Mouse (Mus musculus) gastrocnemius, postnatal 14 days (tissue): ENCODE results near the gene Cdca3. TPM values are rescaled to one million over a fixed set of nuclear protein-coding genes. Genes with fewer than 3 reads are reported as not detected.
A peak's percentile ranks its signal among the peaks of the same experiment; 100 is the strongest.
"Not testable (repeated sequence)": the region's sequence is repeated elsewhere in the genome, so short reads cannot be mapped to it uniquely, and the experiment has no call there.

Experiments
- DNase-seq: peaks from one replicate; pipeline ENCODE4 v3.0.0; 2021; ENCODE audit warnings: mixed read lengths
- intact Hi-C: fragments of 180-260 bp; cut with DNase I; formaldehyde crosslinking; loops from one replicate; pipeline ENCODE4 v1.15.1; 2025; ENCODE audit warnings: low total_unique reads
- total RNA-seq, 2 experiments: library from RNA; stranded (reverse); gene quantifications; 2 replicates each; pipeline ENCODE4 v1.2.3; 2021

Gene Cdca3
- total RNA-seq, 2 experiments from 2014 or later = 4.6 to 5.0 TPM

DNA sequence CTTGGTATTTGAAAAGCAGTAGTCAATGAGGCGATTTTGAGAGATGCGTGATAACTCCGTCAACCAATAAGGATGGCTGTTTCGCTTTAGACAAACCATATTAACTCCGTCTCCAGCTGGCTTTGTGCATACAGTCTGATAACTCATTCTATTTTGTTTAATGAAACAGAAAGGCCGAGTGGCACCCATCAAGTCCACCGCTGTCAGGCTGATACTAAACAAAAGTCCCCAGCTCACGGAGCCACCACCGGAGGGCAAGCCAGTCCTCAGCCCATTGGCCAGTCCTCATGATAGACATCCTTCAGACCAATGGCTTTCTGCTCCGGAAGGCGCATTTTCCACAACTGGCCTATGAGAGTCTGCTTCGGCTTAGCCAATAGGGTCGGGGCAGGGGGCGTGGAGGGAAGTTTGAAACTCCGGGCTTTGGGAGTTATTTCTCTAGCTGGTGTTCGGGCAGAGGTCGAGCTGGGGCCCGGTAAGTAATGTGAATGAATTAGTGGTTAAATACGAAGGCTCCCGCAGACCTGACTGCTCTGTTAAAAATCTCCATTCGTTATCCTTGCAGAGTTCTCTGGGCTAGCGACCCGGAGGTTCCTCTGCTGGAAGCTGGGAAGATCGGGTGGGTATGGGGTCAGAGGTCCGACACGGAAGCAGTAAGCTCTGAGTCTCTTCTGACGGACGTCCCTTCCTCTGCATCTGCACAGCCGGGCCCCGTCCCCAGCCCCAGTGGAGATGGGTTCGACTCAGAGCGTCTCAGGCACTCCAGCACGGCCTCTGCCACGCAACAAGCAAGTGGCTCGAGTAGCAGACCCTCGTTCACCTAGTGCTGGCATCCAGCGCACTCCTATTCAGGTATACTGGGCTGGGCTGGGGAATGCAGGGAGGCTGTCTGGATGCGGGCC is 703 bp downstream of the Cdca3 start:
- peak; percentile 91 for DNase-seq
- intact Hi-C loops = no loop called here

DNA sequence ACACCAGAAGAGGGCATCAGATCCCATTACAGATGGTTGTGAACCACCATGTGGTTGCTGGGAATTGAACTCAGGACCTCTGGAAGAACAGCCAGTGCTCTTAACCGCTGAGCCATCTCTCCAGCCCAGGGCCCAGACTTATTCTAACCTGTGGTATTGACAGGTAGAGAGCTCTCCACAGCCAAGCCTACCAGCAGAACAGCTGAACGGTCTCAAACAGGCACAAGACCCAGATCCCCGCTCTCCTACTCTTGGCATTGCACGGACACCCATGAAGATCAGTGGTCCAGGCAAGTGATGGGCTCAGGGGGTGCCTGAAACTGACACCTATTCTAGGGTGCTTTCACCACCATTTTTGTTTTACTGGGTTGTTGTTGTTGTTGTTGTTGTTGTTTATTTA is 1.9 kb downstream of the Cdca3 start:
- DNase-seq = not testable (repeated sequence)

DNA sequence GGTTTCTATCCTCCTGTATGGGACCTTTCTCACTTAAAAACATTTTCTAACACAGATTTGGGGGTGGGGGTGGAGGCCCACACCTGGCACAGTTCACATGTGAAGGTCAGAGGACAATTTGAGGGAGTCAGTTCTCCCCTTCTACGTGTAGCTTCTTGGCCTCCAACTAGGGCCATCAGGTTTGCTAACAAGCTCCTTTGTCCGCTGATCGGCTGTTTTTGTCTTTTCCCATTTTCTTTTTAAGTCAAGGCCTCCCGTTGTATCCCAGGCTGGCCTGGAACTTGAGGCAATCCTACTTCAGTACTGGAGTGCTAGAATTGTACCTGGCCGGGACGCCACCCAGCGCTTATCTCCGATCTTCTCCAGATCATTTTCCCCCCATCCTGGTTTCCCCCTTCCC is 2.3 kb downstream of the Cdca3 start:
- no peak for DNase-seq

More for the DNA sequence above, 1.9 kb downstream of the Cdca3 start:
- intact Hi-C loops = not testable (repeated sequence)

DNA sequence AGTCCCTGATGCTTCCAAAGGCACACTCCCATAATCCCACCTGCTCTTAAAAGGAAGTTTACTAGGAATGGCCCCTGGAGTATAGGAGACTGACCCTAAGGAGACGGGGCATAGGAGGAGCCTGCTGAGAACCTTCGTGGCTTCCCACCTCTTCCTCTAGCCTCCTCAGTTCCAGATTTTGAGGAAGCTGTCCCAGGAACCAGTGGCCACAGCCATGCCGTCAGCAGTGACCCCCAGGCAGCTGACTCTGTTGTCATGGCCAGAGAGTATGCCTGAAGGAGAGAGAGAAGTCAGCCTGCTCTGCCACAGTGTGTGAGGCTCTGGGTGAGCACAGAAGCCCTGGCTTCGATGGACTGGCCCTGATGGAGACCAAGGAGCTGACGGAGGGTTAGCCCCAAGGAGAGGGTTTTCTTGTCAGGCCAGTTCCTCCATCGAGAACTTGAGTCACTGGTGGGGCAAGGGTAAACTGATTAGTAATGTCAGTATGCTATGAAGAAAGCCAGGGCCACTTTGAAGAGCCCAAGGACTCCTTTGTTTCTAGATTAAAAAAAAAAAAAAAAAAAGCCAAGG is 5.2 kb downstream of the Cdca3 start:
- intact Hi-C loops = no loop called here
- no peak for DNase-seq

More for the DNA sequence above, 2.3 kb downstream of the Cdca3 start:
- intact Hi-C loops = no loop called here

DNA sequence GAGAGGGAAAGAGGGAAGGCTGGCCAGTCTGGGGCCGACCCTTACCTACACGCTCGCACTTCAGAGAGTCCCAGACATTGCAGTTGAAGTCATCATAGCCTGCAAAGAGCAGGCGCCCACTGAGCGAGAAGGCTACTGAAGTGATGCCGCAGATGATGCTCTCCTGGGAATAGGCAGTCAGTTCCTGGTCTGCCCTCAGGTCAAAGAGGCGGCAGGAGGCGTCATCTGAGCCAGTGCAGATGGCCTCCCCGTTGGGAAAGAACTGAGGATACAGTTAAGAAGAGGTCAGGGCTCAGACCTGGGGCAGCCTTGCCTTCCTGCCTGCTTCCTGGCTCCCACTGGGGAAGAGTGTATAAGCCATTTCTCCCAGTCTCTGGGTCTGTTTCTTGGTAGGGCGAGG is 6.2 kb downstream of the Cdca3 start:
- DNase-seq = no peak
- intact Hi-C loops = no loop called here

DNA sequence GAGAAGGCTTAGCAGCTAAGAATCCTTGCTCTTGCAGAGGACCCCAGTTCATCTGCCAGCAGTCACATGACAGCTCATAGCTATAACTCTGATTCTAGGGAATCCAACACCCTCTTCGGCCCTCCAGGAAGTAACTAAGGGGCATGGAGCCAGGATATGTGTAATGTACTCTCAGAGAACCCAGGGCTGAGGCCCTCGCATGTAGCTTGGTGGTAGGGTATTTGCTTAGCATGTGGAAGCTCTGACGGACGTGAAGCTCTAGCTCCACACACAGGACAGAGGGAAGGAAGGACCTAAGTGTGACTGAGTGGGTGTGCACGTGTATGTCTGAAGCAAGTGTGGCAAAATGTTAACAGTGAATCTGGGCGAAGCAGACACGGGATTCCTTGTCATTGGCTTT is 7.1 kb downstream of the Cdca3 start:
- intact Hi-C loops = no loop called here
- no peak for DNase-seq

DNA sequence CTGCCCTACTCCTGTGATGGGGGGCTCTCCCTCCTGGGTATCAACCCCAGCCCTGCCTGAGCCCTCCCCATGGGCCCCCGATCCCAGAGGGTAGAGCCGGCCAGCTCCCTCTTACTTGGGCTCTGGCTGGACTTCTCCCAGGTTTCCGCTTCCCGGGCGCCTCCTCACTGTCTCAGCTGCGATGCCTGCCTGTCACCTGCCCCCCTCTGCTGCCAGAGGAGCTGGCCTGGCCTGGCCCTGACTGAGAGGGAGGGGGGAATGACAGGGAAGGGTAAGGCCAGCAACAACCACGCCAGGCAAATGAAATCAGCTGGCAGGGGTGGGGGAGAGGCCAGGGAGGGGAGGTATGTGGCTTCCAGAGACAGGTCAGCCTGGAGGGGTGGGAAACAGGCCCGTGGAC is 10.5 kb downstream of the Cdca3 start:
- intact Hi-C loops = no loop called here

DNA sequence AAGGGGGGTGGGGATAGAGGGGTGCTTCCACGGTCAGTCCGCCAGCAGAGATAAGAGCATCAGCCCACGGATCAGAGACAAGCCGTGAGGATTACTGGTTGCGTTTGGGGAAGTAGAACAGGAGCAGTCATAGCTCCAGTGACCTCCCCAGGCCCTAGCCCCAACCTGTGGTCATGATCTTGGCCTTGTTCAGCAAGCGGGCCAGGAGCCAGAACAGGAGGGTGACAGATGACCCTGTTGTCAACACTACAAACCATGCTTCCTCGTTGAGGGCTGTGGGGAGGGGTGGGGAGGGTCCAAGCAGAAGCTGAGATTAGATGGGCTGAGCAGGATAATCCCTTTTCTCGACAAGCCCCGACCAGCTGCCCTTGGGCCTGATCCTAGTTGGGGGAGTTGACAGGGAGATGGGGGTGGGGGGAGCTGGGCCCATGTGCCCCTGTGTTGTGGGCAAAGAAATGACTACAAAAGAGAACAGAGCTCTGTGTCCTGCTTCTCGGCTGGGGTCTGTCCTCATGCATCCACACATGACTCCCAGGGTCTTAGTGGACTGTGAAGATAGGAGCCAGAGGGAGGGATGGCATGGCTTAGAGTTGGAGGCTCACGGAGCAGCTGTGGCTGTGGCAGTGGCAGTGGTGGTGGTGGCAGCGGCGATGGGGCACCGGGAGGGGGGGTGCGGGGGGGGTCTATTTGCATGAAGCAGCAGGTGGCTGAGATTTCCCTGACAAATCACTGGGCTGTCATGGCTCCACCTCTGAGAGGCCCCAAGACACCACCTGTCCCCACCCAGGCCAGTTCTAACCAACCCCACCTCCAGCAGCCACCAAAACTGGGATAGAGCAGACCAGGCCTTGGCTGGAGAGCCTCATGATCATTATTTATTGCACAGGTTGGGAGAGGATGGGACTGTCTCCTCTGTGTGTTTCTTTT is 11.2 kb downstream of the Cdca3 start, which contains the start of gene Gnb3:
Gene Gnb3, minus strand, starts transcription at position 35 of the 927 bp plus-strand sequence.
- no peak for DNase-seq

More for the DNA sequence above, 10.5 kb downstream of the Cdca3 start:
- peak; percentile 79 for DNase-seq

DNA sequence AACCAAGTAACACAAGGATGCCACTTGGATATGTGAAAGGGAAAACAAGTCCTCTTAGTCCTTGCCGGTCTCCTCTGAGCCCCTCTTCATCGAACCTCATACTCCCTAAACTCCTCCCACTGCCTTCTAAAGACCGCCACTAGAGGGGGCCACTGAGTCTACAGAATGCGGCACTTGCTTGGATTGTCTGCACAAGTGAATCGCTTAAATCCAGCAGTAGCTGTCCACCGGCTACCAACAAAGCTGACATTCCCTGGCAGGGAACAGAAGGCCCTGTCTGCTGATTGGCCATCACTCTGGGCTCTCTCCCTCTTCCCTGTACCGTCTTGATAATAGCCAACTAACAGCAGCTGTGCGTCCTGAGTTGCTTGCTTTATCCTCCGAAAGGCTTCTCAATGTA is 18.0 kb downstream of the Cdca3 start:
- peak; percentile 88 for DNase-seq
- intact Hi-C loops = no loop called here

More for the DNA sequence above, 11.2 kb downstream of the Cdca3 start, which contains the start of gene Gnb3:
- intact Hi-C loops = no loop called here

DNA sequence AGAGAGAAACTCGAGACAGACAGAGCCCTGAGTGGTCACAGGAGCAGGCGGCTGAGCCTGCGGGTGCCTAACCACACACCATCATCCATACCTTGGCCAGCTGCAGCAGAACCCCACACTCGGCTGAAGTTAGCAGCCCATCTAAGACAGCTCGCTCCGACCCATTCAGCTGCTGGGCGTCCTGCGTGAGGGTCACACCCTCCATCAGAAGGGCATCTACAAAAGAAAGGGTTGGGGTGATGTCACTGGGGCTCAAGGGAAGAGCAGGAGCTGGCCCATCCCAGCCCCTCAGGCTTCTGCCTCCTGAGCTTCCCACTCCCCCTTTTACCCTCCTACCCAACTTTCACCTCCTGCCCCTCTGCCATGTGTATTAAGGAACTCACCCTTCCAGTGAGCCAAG is 21.2 kb downstream of the Cdca3 start:
- intact Hi-C loops = no loop called here
- DNase-seq = no peak

DNA sequence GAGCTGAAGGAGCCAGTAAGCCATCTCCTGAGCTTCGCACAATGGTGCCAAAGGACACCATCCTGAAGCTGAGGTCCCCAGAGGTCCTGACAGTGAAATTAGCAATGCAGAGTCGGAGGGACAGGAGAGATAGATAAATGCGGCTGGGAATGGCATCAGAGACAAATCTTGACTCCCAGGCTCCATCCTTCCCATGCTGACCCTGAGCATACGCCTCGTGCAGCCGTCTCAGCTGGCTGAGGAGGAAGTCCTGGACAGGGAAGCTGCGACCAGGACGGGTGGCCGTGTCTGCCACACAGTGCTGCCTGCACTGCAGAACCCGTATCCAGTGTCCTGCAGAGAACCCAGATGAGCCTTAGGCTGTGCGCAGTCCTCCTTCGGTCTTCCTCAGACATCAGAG is 25.3 kb downstream of the Cdca3 start:
- intact Hi-C loops = no loop called here
- DNase-seq = no peak

DNA sequence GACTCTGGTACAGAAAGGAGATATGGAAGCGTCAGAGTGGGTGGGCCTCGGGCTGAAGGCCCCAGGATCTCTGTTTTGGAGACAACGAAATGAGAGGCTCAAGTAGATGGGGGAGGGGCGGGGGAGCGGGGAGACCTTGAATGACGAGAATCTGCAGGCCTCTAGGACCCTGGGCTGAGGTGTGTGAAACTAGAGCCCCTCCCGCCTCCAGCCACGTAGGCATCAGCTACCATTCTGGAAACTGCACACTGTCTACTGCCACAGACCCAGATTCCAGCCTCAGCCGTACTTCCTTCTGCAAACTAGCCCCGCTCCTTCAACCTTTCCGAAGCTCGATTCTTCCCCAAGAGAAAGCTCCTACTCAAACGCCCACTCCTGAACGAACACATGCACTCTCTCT is 27.0 kb downstream of the Cdca3 start:
- DNase-seq = no peak
- intact Hi-C loops = no loop called here

DNA sequence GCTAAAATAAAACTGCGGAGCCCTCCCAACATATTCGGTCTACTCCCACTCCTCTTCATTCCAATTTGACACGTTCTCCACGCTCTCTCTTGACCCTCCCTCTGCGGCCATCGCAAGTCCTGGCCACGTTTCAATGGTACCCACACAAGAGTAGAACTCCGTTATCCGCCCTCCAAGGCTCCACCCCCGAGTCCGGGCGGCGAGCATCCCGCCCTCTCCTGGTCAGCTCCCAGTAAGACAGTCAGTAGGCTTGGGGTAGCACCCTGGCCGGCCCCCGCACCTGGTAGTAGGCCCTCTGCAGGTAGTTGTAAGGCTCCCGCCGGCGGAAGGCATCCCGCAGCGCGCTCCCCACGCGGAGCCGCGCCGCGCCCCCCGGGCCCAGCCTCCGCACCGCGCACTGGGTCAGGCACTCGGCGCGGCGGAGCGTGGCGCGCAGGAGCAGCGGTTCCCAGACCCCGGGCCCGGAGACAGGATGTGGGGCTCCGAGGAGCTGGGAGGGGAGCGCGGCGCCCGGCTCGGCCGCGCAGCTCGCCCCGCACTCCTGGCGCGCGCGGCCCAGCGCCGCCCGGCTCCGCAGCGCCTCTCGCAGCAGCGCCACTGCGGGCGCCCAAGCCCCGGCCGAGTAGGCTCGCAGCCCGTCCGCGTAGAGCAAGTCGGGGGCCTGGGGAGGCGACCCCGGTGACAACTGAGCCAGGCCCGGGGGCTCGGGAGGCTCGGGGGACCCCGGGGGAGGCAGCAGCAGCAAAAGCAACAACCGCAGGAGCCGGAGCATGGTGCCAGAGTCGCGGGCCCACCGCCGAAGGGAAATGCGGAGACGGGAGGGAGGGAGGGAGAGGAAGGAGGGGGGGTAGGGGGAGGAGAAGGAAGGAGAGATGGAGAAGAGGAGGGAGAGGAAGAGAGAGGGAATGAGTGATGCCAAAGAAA is 27.8 kb downstream of the Cdca3 start, which contains the start of gene P3h3:
Gene P3h3, minus strand, starts transcription at position 837 of the 924 bp plus-strand sequence.
- DNase-seq = peak; percentile 87
- intact Hi-C loops = no loop called here

DNA sequence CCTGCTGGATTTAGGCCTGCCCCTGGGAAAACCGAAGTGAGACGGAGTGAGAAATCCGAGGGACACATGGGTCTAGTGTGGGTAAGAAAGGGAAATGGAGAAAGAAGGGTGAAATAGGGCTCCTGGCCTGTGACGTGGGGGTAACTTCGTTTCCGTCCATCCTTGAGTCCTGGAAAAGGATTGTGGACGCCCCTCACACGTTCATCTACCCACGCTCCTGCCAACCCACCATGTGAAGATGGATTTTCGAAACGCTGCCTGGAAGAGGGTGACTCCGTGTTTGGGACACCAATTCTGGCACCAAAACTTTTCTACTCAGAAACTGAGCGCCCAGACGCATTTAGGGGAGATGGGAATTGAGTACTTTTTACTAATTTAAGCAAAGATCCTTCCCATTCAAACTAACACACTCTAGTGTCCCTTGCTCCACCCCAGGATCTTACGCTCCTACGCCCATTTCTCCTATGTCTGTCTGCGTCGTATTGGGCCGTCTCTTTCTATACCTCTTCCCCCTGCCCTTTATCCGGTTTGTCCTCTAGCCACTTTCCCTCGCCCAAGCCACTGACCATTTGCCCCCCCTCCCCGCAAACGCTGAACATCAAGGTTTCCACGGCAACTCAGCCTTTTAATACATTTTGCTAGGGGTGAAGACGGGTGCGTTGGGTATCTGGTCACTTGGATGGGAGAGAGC is 28.6 kb downstream of the Cdca3 start:
- intact Hi-C loops = no loop called here
- DNase-seq = no peak

DNA sequence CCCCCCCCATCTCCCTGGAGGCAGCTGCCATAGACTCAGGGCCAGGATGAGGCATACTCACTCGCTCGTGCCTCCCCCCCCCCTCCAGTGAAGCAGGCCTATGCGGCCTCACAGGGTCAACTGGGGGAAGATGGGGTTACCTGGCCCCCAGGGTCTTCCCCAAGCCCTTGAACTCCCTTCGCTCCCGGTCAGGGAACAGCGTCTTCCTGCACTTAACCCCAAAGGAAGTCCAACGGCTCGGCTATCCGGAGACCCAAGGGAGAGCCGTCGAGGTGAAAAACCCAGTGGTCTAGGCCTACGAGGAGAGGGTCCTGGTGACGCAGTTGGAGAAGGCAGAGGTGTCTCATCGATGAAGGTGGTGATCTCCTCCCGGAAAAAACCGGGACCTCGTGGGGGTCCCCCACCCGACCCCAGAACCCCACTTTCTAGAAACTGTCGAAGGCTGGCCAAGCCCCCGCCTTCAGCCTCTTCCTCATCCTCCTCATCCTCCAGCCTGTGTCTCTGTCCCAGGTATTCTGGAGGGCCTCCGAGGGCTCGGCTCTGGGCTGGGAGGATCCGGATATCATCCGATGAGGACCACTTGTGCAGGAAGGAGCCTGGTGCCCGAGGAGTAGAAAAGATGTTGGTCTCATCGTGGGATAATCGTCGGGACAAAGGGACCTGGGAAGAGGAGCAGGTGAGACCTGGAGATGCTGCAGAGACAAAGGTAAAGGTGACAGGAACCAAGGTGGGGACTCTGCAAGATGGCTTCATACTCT is 29.4 kb downstream of the Cdca3 start:
- intact Hi-C loops = no loop called here

DNA sequence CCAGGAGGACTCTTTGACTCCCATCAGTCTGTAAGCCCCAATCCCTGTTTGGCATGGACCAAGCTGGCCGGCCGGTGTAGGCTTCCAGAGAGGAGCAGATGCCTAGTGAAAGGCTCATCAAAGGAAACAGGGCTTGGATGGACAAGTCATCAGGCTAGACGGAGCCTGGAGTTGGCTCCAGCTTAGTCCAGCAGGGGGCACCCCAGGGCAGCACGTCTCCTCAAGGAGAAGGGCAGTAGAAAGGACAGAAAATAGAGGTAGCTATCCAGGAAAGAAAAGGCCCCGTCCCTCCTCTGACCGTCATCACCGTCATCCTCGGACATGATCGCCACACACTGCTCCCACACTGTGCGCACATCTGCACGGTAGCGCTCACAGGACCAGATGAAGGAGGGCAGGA is 30.4 kb downstream of the Cdca3 start:
- intact Hi-C loops = loop anchor here (5.0 kb wide), 1 partner anchor 43 kb away; no protein-coding TSS in a partner anchor
- DNase-seq = peak; percentile 91

More for the DNA sequence above, 29.4 kb downstream of the Cdca3 start:
- no peak for DNase-seq

DNA sequence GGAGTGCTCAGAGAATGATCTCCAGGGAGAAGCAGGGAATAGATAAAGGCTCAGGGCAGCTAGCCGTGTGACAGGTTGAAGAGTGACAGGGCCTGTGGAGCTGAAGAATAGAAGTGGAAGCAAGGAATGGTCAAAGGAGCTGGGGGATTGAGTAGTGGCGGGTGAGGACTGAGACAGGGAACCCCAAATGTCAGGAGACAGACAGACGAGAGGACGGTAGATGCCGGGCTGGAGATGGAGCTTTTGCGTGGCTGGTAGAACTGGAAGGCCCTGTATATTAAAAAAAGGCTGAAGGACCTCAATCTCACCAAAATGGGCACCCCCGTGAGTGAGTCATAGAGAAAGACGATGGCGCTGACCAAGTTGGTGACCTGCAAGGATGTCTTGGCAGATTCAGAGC is 31.2 kb downstream of the Cdca3 start:
- intact Hi-C loops = loop anchor here (5.0 kb wide), 1 partner anchor 42 kb away; no protein-coding TSS in a partner anchor

More for the DNA sequence above, 31.2 kb downstream of the Cdca3 start:
- DNase-seq = no peak
